Mouse (Mus musculus) intestine, embryonic 14.5 days (tissue): ENCODE results near the gene Cxcr5. TPM values are rescaled to one million over a fixed set of nuclear protein-coding genes. Genes with fewer than 3 reads are reported as not detected.
A peak's percentile ranks its signal among the peaks of the same experiment; 100 is the strongest.
"Not testable (repeated sequence)": the region's sequence is repeated elsewhere in the genome, so short reads cannot be mapped to it uniquely, and the experiment has no call there.

Source experiments
- ATAC-seq: fragments of 200-750 bp; cut with Nextera tagmentation; replicated peaks from 2 replicates; pipeline ENCODE4 v1.8.0; 2017; ENCODE audit warnings: low read depth, moderate number of reproducible peaks, moderate TSS enrichment, moderate library complexity; ENCODE audit not compliant: low FRiP score, low TSS enrichment
- DNase-seq: peaks from one replicate; pipeline ENCODE4 v3.0.0-alpha.2; 2018; ENCODE audit warnings: low spot score
- H3K27ac ChIP-seq: fragments of 300-500 bp; sonication (generic); 2 replicates; pipeline ENCODE4 v1.5.1; 2014; ENCODE audit warnings: low read depth, mild to moderate bottlenecking, control low read depth
- H3K27me3 ChIP-seq: fragments of 300-500 bp; sonication (generic); replicated peaks from 2 replicates; pipeline ENCODE4 v1.6.1; 2014; ENCODE audit warnings: low read length, control low read depth; ENCODE audit not compliant: control insufficient read depth, insufficient read depth
- H3K36me3 ChIP-seq: fragments of 300-500 bp; sonication (generic); 2 replicates; pipeline ENCODE4 v1.6.1; 2014; ENCODE audit warnings: low read length, control low read depth; ENCODE audit not compliant: control insufficient read depth, insufficient read depth
- H3K4me1 ChIP-seq: fragments of 300-500 bp; sonication (generic); replicated peaks from 2 replicates; pipeline ENCODE4 v1.6.1; 2014; ENCODE audit warnings: low read length, control low read depth, mixed read lengths; ENCODE audit not compliant: control insufficient read depth, insufficient read depth
- H3K4me2 ChIP-seq: fragments of 300-500 bp; sonication (generic); 2 replicates; pipeline ENCODE4 v1.6.1; 2014; ENCODE audit warnings: low read length
- H3K4me3 ChIP-seq: fragments of 300-500 bp; sonication (generic); 2 replicates; pipeline ENCODE4 v1.5.1; 2014; ENCODE audit warnings: low read depth, low read length, control low read depth, mixed read lengths
- H3K9ac ChIP-seq: fragments of 300-500 bp; sonication (generic); 2 replicates; pipeline ENCODE4 v1.6.1; 2014; ENCODE audit warnings: mild to moderate bottlenecking, low read length
- H3K9me3 ChIP-seq: fragments of 300-500 bp; sonication (generic); 2 replicates; pipeline ENCODE4 v1.6.1; 2016; ENCODE audit warnings: low read length, control low read depth; ENCODE audit not compliant: control insufficient read depth
- WGBS: fragments of 180-500 bp; shearing (Covaris S2); extraction: QIAGEN DNeasy Blood & Tissue Kit; methylation state at CpG from one replicate; pipeline ENCODE4 v1.1.7; 2014; 5-methylcytosine and 5-hydroxymethylcytosine counted together
- polyA plus RNA-seq: library from polyadenylated mRNA; unstranded; fragments of >200 nt; fragmentation: Nextera tagmentation; extraction: Ambion mirVana; gene quantifications from 2 replicates; pipeline ENCODE4 v1.2.1, GENCODE M21; 2014

Cxcr5 gene
- polyA plus RNA-seq, 1 experiment from 2014 or later, result 0.89 TPM

DNA sequence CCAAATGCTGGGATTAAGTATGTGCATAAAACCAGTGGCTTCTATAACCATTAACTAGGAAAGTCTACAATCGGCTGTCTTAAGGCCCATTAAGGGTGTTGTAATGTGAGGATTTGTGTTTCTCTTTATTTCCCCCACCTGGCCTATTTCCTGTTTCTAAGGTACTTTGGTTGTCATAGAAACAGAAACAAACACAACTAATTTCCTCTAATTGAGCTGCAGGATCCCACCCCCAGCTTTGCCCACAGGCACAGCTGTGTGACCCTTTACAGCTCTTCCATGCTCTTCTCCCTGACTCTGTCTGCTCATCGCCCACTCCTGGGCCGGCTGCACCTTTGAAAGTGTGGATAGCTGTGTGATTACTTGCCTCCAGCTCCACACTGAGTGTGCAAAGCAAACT lies 19.7 kb upstream of the Cxcr5 start:
- Histone ChIP-seq H3K27me3 (no peaks in the 10 kb centered on the region), H3K36me3 (no peaks in the 10 kb centered on the region), H3K4me3 (no peak overlapping the region), H3K9ac (no peak overlapping the region), H3K9me3 (0 out of 2 replicates have a peak, but pooled peaks cover 4% of the 10 kb centered on the region), H3K4me2 (no peak overlapping the region), H3K27ac (peak overlapping the region; percentile 30; the same call in 1 of the 2 replicates), H3K4me1 (no peaks in the 10 kb centered on the region)
- 25% methylated on average over 3 of the region's 3 CpGs for WGBS
- ATAC-seq, result no peak; the same call in 1 of the 2 replicates
- peak; percentile 62 for DNase-seq

DNA sequence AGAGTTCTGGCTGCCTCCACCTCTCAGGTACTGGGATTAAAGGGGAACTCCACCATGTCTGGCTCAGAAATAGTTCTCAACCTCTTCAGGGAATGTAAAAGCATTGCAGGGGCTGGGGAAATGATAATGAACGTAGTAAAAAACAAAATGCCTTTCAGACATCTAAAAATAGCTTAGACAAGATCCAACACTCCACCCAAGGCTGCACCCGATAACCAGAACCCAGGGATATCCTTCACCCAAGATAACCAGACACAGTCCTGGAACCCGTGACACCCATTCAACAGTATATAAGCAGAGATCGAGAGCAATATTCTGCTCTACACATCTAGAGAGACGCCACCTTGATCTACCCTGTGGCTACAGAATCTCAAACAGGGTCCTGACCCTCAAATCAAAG lies 18.4 kb upstream of the Cxcr5 start:
- Histone ChIP-seq H3K4me2 (no peak overlapping the region), H3K9ac (no peak overlapping the region), H3K4me3 (no peak overlapping the region), H3K27ac (no peak overlapping the region), H3K9me3 (0 out of 2 replicates have a peak, but pooled peaks cover 4% of the 10 kb centered on the region), H3K36me3 (no peaks in the 10 kb centered on the region), H3K4me1 (no peaks in the 10 kb centered on the region), H3K27me3 (no peaks in the 10 kb centered on the region)
- ATAC-seq (no peak), DNase-seq (no peak)
- WGBS, result 84% methylated on average over 5 of the region's 5 CpGs

GRCm38 (mm10) chr9:44579392-44579791 lies 17.7 kb upstream of the Cxcr5 start:
- no peak overlapping the region for H3K4me3 ChIP-seq
- no peak overlapping the region for H3K9ac ChIP-seq
- no peak for ATAC-seq
- no peak for DNase-seq
- 30% methylated on average over 6 of the region's 6 CpGs for WGBS
- H3K4me2 ChIP-seq, result peak overlapping the region; percentile 18; the same call in 1 of the 2 replicates
- no peaks in the 10 kb centered on the region for H3K36me3 ChIP-seq
- no peaks in the 10 kb centered on the region for H3K4me1 ChIP-seq
- 0 out of 2 replicates have a peak, but pooled peaks cover 4% of the 10 kb centered on the region for H3K9me3 ChIP-seq
- H3K27ac ChIP-seq, result no peak overlapping the region
- no peaks in the 10 kb centered on the region for H3K27me3 ChIP-seq

DNA sequence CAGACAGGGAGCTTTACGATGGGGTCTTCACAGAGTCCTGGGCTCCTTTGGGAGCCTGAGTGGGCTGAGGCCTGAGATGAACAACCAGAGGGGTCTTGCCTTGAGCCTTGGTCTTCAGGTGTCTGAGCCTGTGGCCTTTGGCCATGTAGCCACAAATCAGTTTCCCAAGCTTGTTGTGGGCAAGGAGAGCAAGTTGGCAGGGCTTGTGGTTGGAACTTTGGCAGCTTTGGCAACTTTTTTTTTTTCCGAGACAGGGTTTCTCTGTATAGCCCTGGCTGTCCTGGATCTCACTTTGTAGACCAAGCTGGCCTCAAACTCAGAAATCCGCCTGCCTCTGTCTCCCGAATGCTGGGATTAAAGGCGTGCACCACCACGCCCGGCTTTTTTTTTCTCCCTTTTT lies 14.4 kb upstream of the Cxcr5 start:
- H3K27me3 ChIP-seq, H3K4me2 ChIP-seq, H3K36me3 ChIP-seq, H3K9ac ChIP-seq, H3K9me3 ChIP-seq, H3K4me3 ChIP-seq, ATAC-seq, H3K4me1 ChIP-seq, DNase-seq, H3K27ac ChIP-seq: not testable (repeated sequence)
- WGBS, result 95% methylated on average over 7 of the region's 7 CpGs

- H3K4me3 ChIP-seq, result no peak overlapping the region
- H3K9me3 ChIP-seq, result no peaks in the 10 kb centered on the region
- H3K4me2 ChIP-seq, result no peak overlapping the region
- H3K4me1 ChIP-seq, result no peaks in the 10 kb centered on the region
- no peak overlapping the region for H3K9ac ChIP-seq
- H3K27me3 ChIP-seq, result no peaks in the 10 kb centered on the region
- H3K27ac ChIP-seq, result no peak overlapping the region
- 89% methylated on average over 2 of the region's 2 CpGs for WGBS
- no peaks in the 10 kb centered on the region for H3K36me3 ChIP-seq
- ATAC-seq, result no peak
- DNase-seq, result no peak
Observed at GRCm38 (mm10) chr9:44575095-44575494, 13.4 kb upstream of the Cxcr5 start.

GRCm38 (mm10) chr9:44573306-44573705 lies 11.6 kb upstream of the Cxcr5 start:
- no peak for ATAC-seq
- no peaks in the 10 kb centered on the region for H3K9me3 ChIP-seq
- 68% methylated on average over 4 of the region's 4 CpGs for WGBS

GRCm38 (mm10) chr9:44570939-44571382 lies 9.3 kb upstream of the Cxcr5 start:
- no peak for ATAC-seq
- Histone ChIP-seq H3K9me3 (no peaks in the 10 kb centered on the region), H3K36me3 (no peaks in the 10 kb centered on the region), H3K4me2 (no peak overlapping the region), H3K27me3 (no peaks in the 10 kb centered on the region), H3K27ac (no peak overlapping the region), H3K4me1 (no peaks in the 10 kb centered on the region), H3K9ac (no peak overlapping the region), H3K4me3 (no peak overlapping the region)
- 81% methylated on average over 12 of the region's 12 CpGs for WGBS
- no peak for DNase-seq

More at GRCm38 (mm10) chr9:44573306-44573705, 11.6 kb upstream of the Cxcr5 start:
- Histone ChIP-seq H3K4me1 (no peaks in the 10 kb centered on the region), H3K27ac (no peak overlapping the region), H3K4me3 (no peak overlapping the region), H3K4me2 (no peak overlapping the region), H3K27me3 (no peaks in the 10 kb centered on the region), H3K36me3 (no peaks in the 10 kb centered on the region), H3K9ac (no peak overlapping the region)
- no peak for DNase-seq

- Histone ChIP-seq H3K27me3 (no peaks in the 10 kb centered on the region), H3K9me3 (no peaks in the 10 kb centered on the region), H3K4me1 (no peaks in the 10 kb centered on the region), H3K9ac (no peak overlapping the region), H3K4me2 (no peak overlapping the region), H3K27ac (no peak overlapping the region), H3K36me3 (no peaks in the 10 kb centered on the region), H3K4me3 (no peak overlapping the region)
- WGBS, result 58% methylated on average over 7 of the region's 7 CpGs
- ATAC-seq (no peak), DNase-seq (no peak)
Observed at GRCm38 (mm10) chr9:44568083-44568455, 6.4 kb upstream of the Cxcr5 start.

DNA sequence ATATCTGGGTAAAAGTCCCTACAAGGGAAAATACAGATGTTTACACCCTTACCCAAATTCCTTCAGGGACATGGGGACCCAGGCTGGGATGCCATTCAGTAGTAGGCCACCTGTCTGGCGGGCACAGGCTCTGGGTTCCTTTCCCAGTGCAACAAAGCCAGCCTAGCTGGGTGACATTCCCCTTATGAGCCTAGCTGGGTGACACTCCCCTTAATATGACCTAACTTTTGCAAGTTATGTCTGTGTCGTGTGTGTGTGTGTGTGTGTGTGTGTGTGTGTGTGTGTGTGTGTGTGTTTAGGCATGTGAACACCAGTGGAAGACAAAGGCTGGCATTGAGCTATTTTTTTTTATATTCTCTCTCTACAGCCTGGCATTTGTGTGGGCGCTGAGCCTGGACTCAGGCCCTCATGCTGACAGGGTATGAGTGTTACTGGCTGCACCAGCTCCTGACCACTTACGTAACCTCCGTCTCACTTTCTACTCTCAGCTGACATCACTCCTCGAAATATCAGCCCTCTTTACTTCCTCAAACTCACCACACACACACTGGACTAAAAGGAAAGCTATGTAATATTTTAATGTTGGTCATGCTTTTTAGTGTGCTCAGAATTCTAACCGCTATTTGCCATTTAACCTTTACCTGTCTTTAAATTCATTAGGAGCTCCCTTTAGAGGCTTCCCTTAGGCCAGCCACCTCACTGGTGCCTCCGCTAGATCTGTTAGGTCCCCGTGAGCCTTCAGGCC lies 5.8 kb upstream of the Cxcr5 start:
- 78% methylated on average over 9 of the region's 9 CpGs for WGBS
- Histone ChIP-seq H3K9me3 (no peaks in the 10 kb centered on the region), H3K4me2 (no peak overlapping the region), H3K27ac (no peak overlapping the region), H3K4me1 (no peaks in the 10 kb centered on the region), H3K36me3 (no peaks in the 10 kb centered on the region), H3K27me3 (no peaks in the 10 kb centered on the region), H3K9ac (no peak overlapping the region), H3K4me3 (no peak overlapping the region)
- DNase-seq (no peak), ATAC-seq (no peak)
